Comparison of ENCODE assay signal across 15 mouse cellular contexts in genomic region chr3:99183355-99184016, GRCm38 (mm10). TPM values are rescaled to one million over a fixed set of nuclear protein-coding genes. Genes with fewer than 3 reads are reported as not detected.
DNase-seq lines count a peak whose midpoint lies in the region; ATAC-seq and TF ChIP-seq lines count a peak whose summit lies in the region.
"Had no signal": no experiment of that assay in that cellular context is flagged by ENCODE, and none has a peak within 500 bp of the region (broad histone marks: within the 10 kb centered on the region; RNA-seq: fewer than 3 reads in every experiment).

No protein-coding gene starts in this region.

- peak; percentile 60 for ATAC-seq in heart, embryonic 16.5 days (replicated peaks; ENCODE audit: extremely low read depth, insufficient read depth, low FRiP score)
- ATAC-seq in embryonic facial prominence, embryonic 15.5 days (ENCODE audit: insufficient number of reproducible peaks, low FRiP score, low TSS enrichment, low read depth) = no peak
- no peak for ATAC-seq in intestine, postnatal 0 days
- ATAC-seq in stomach, embryonic 16.5 days (ENCODE audit: insufficient read depth, low FRiP score) = peak; percentile 80; the same call in 1 of the 2 replicates
- ATAC-seq: midbrain, embryonic 16.5 days had no signal

- 51% methylated on average over 17 of the region's 17 CpGs for WGBS in heart, embryonic 16.5 days
- 56% methylated on average over 17 of the region's 17 CpGs for WGBS in embryonic facial prominence, embryonic 15.5 days
- 63% methylated on average over 17 of the region's 17 CpGs for WGBS in intestine, postnatal 0 days
- WGBS in stomach, embryonic 16.5 days = 54% methylated on average over 17 of the region's 17 CpGs
- WGBS in kidney, adult 2 months = 87% methylated on average over 17 of the region's 17 CpGs

- H3K27me3 ChIP-seq in heart, embryonic 16.5 days (ENCODE audit: control insufficient read depth, insufficient read depth, low read length) = no peaks in the 10 kb centered on the region
- H3K27me3 ChIP-seq in embryonic facial prominence, embryonic 15.5 days = no peaks in the 10 kb centered on the region
- no peaks in the 10 kb centered on the region for H3K27me3 ChIP-seq in intestine, postnatal 0 days (replicated peaks; ENCODE audit: control insufficient read depth, insufficient read depth, low read length)
- no peaks in the 10 kb centered on the region for H3K27me3 ChIP-seq in stomach, embryonic 16.5 days (ENCODE audit: control insufficient read depth, insufficient read depth, low read length)
- H3K27me3 ChIP-seq in kidney, adult 2 months (replicated peaks; ENCODE audit: control insufficient read depth, insufficient read depth, low read length) = no peaks in the 10 kb centered on the region
- H3K27me3 ChIP-seq: forebrain, embryonic 12.5 days had no signal

- H3K4me2 ChIP-seq in heart, embryonic 16.5 days (ENCODE audit: low read depth, low read length) = peak overlapping the region; percentile 43
- H3K4me2 ChIP-seq in embryonic facial prominence, embryonic 15.5 days (replicated peaks) = no peak overlapping the region
- H3K4me2 ChIP-seq in intestine, postnatal 0 days (replicated peaks; ENCODE audit: low read depth) = peak overlapping the region; percentile 17; the same call in 1 of the 2 replicates
- peak overlapping the region; percentile 3; the same call in 1 of the 2 replicates for H3K4me2 ChIP-seq in stomach, embryonic 16.5 days (ENCODE audit: low read depth, low read length)
- H3K4me2 ChIP-seq: forebrain, embryonic 12.5 days had no signal

- H3K4me1 ChIP-seq in heart, embryonic 16.5 days (ENCODE audit: control insufficient read depth, insufficient read depth, low read length) = peaks cover 7% of the 10 kb centered on the region; the same call in 1 of the 2 replicates
- H3K4me1 ChIP-seq in embryonic facial prominence, embryonic 15.5 days = 0 out of 2 replicates have a peak, but pooled peaks cover 8% of the 10 kb centered on the region
- H3K4me1 ChIP-seq in intestine, postnatal 0 days (replicated peaks; ENCODE audit: control insufficient read depth, insufficient read depth, low read length) = no peaks in the 10 kb centered on the region
- 0 out of 2 replicates have a peak, but pooled peaks cover 3% of the 10 kb centered on the region for H3K4me1 ChIP-seq in stomach, embryonic 16.5 days (ENCODE audit: control insufficient read depth, insufficient read depth, low read length)
- H3K4me1 ChIP-seq in kidney, adult 2 months (ENCODE audit: control insufficient read depth, insufficient read depth, low read length) = no peaks in the 10 kb centered on the region
- H3K4me1 ChIP-seq: forebrain, embryonic 12.5 days had no signal

- DNase-seq in heart, adult 8-10 months (ENCODE audit: low spot score) = no peak
- no peak for DNase-seq in thymus, postnatal 4 days
- no peak for DNase-seq in kidney, adult 2 months
- DNase-seq: adrenal gland, postnatal 25 days; kidney, adult 18-20 months; retina, postnatal 1 day had no signal

- H3K4me3 ChIP-seq in heart, embryonic 16.5 days (ENCODE audit: low read length) = no peak overlapping the region
- H3K4me3 ChIP-seq in embryonic facial prominence, embryonic 15.5 days (replicated peaks) = no peak overlapping the region
- H3K4me3 ChIP-seq in intestine, postnatal 0 days (ENCODE audit: low read depth, low read length) = no peak overlapping the region
- H3K4me3 ChIP-seq in stomach, embryonic 16.5 days (replicated peaks; ENCODE audit: low read length) = no peak overlapping the region
- no peak overlapping the region for H3K4me3 ChIP-seq in kidney, adult 2 months (ENCODE audit: insufficient read depth, low read depth, low read length)
- H3K4me3 ChIP-seq: forebrain, embryonic 12.5 days; layer of hippocampus, adult 2 months; left cerebral cortex, adult 2 months had no signal

- H3K9me3 ChIP-seq in heart, embryonic 16.5 days (replicated peaks; ENCODE audit: control insufficient read depth, low read length) = no peaks in the 10 kb centered on the region
- no peaks in the 10 kb centered on the region for H3K9me3 ChIP-seq in embryonic facial prominence, embryonic 15.5 days (replicated peaks)
- no peaks in the 10 kb centered on the region for H3K9me3 ChIP-seq in intestine, postnatal 0 days (ENCODE audit: control insufficient read depth)
- H3K9me3 ChIP-seq in stomach, embryonic 16.5 days (replicated peaks; ENCODE audit: control insufficient read depth, low read length) = no peaks in the 10 kb centered on the region
- H3K9me3 ChIP-seq: forebrain, embryonic 12.5 days had no signal

- no peak for TF ChIP-seq POLR2A in kidney, adult 2 months (IDR thresholded peaks at IDR 0.05; ENCODE audit: low read depth, low read length)

- H3K9ac ChIP-seq in heart, embryonic 16.5 days (ENCODE audit: low read length) = peak overlapping the region; percentile 36; the same call in 1 of the 2 replicates
- no peak overlapping the region for H3K9ac ChIP-seq in embryonic facial prominence, embryonic 15.5 days
- H3K9ac ChIP-seq in intestine, postnatal 0 days (ENCODE audit: low read depth, low read length) = no peak overlapping the region
- no peak overlapping the region for H3K9ac ChIP-seq in stomach, embryonic 16.5 days (ENCODE audit: low read length)
- H3K9ac ChIP-seq: forebrain, embryonic 12.5 days had no signal

- no peaks in the 10 kb centered on the region for H3K36me3 ChIP-seq in heart, embryonic 16.5 days (ENCODE audit: control insufficient read depth, insufficient read depth)
- no peaks in the 10 kb centered on the region for H3K36me3 ChIP-seq in embryonic facial prominence, embryonic 15.5 days
- no peaks in the 10 kb centered on the region for H3K36me3 ChIP-seq in intestine, postnatal 0 days (ENCODE audit: control insufficient read depth, insufficient read depth)
- H3K36me3 ChIP-seq in stomach, embryonic 16.5 days (ENCODE audit: control insufficient read depth, insufficient read depth, low read length) = no peaks in the 10 kb centered on the region
- no peaks in the 10 kb centered on the region for H3K36me3 ChIP-seq in kidney, adult 2 months (ENCODE audit: control insufficient read depth, insufficient read depth, low read length)
- H3K36me3 ChIP-seq: forebrain, embryonic 12.5 days had no signal

- TF ChIP-seq CTCF in intestine, postnatal 0 days (IDR thresholded peaks at IDR 0.05; ENCODE audit: low read depth) = no peak
- no peak for TF ChIP-seq CTCF in kidney, adult 2 months (conservative IDR thresholded peaks at IDR 0.05; ENCODE audit: insufficient read depth, insufficient read length, low read depth, low read length)

- H3K27ac ChIP-seq in heart, embryonic 16.5 days (ENCODE audit: low read length) = peak overlapping the region; percentile 65
- peak overlapping the region; percentile 74; the same call in 1 of the 2 replicates for H3K27ac ChIP-seq in embryonic facial prominence, embryonic 15.5 days (replicated peaks)
- H3K27ac ChIP-seq in intestine, postnatal 0 days (ENCODE audit: low read depth, low read length) = no peak overlapping the region
- H3K27ac ChIP-seq in stomach, embryonic 16.5 days (ENCODE audit: low read length) = peak overlapping the region; percentile 42
- no peak overlapping the region for H3K27ac ChIP-seq in kidney, adult 2 months (ENCODE audit: insufficient read depth, low read depth, low read length)
- H3K27ac ChIP-seq: forebrain, embryonic 12.5 days; layer of hippocampus, adult 2 months; left cerebral cortex, adult 2 months had no signal

RNA-seq across cellular contexts. Expression of gene Wars2, which starts 42.6 kb away (rescaled TPM):
- 8.6 and 8.8 TPM in 2 replicates for polyA plus RNA-seq in heart, embryonic 16.5 days (2015; fragmentation: Nextera tagmentation; extraction: Ambion mirVana)
- 1 to 10 TPM; 5.6 to 8.7 (median 7.9) TPM for total RNA-seq in heart, adult 8-10 months (2022)
- 11.7 and 12.4 TPM in 2 replicates for polyA plus RNA-seq in embryonic facial prominence, embryonic 15.5 days (2015; fragmentation: Nextera tagmentation; extraction: Ambion mirVana)
- 2.9 and 3.9 TPM in 2 replicates for polyA plus RNA-seq in intestine, postnatal 0 days (2015; fragmentation: Nextera tagmentation; extraction: Ambion mirVana)
- polyA plus RNA-seq in stomach, embryonic 16.5 days (2015; fragmentation: Nextera tagmentation; extraction: Ambion mirVana) = 8.2 and 8.5 TPM in 2 replicates
- 7.0 and 8.4 TPM in 2 replicates for polyA plus RNA-seq in kidney, adult 2 months (2012; rRNA removed)

RNA-seq across cellular contexts. Expression of gene Tbx15, which starts 56.7 kb away (rescaled TPM):
- polyA plus RNA-seq in heart, embryonic 16.5 days (2015; fragmentation: Nextera tagmentation; extraction: Ambion mirVana) = 0.09 and 0.12 TPM in 2 replicates
- under 1 TPM; 0.88 to 0.98 (median 0.93) TPM for total RNA-seq in heart, adult 8-10 months (2022)
- polyA plus RNA-seq in embryonic facial prominence, embryonic 15.5 days (2015; fragmentation: Nextera tagmentation; extraction: Ambion mirVana) = 25.2 and 25.9 TPM in 2 replicates
- polyA plus RNA-seq in intestine, postnatal 0 days (2015; fragmentation: Nextera tagmentation; extraction: Ambion mirVana) = 0.04 TPM in 1 of 2 replicates, not detected in the other
- polyA plus RNA-seq in stomach, embryonic 16.5 days (2015; fragmentation: Nextera tagmentation; extraction: Ambion mirVana) = 0.10 and 1.1 TPM in 2 replicates
- polyA plus RNA-seq in kidney, adult 2 months (2012; rRNA removed) = 0.07 and 0.72 TPM in 2 replicates
- polyA plus RNA-seq: small intestine, adult 2 months had no signal

Comparison
In these comparisons a context has a peak if more than half of its experiments do, and no peak if none do; other contexts are left out.
1. ATAC-seq: peak in heart, embryonic 16.5 days (single experiment) and stomach, embryonic 16.5 days (single experiment); none in embryonic facial prominence, embryonic 15.5 days (single experiment) and intestine, postnatal 0 days (single experiment).
2. H3K27ac ChIP-seq: peak in heart, embryonic 16.5 days (single experiment), embryonic facial prominence, embryonic 15.5 days (single experiment) and stomach, embryonic 16.5 days (single experiment); none in intestine, postnatal 0 days (single experiment) and kidney, adult 2 months (single experiment).
3. RNA of gene Tbx15, which starts 56.7 kb away (polyA plus RNA-seq): 25.2 to 25.9 TPM in embryonic facial prominence, embryonic 15.5 days; 0.10 to 1.1 TPM in stomach, embryonic 16.5 days, 0.07 to 0.72 TPM in kidney, adult 2 months, 0.09 to 0.12 TPM in heart, embryonic 16.5 days and 0.04 TPM in intestine, postnatal 0 days; every median in the first group is over 10 times any median in the second.